Mouse (Mus musculus) embryonic facial prominence, embryonic 12.5 days (tissue): ENCODE results near the gene Supv3l1. TPM values are rescaled to one million over a fixed set of nuclear protein-coding genes. Genes with fewer than 3 reads are reported as not detected.
A peak's percentile ranks its signal among the peaks of the same experiment; 100 is the strongest.
"Not testable (repeated sequence)": the region's sequence is repeated elsewhere in the genome, so short reads cannot be mapped to it uniquely, and the experiment has no call there.

Experiments used
- ATAC-seq: fragments of 200-750 bp; cut with Nextera tagmentation; 2 replicates; pipeline ENCODE4 v1.8.0; 2017; ENCODE audit not compliant: insufficient number of reproducible peaks, insufficient read depth, low FRiP score, low TSS enrichment
- H3K27ac ChIP-seq: fragments of 300-500 bp; sonication (generic); 2 replicates; pipeline ENCODE4 v1.5.1; 2016; ENCODE audit warnings: mild to moderate bottlenecking
- H3K27me3 ChIP-seq: fragments of 300-500 bp; sonication (generic); 2 replicates; pipeline ENCODE4 v1.6.1; 2016; ENCODE audit warnings: mild to moderate bottlenecking, moderate library complexity
- H3K36me3 ChIP-seq: fragments of 300-500 bp; sonication (generic); 2 replicates; pipeline ENCODE4 v1.6.1; 2016; ENCODE audit warnings: mild to moderate bottlenecking
- H3K4me1 ChIP-seq: fragments of 300-500 bp; sonication (generic); 2 replicates; pipeline ENCODE4 v1.6.1; 2016
- H3K4me2 ChIP-seq: fragments of 300-500 bp; sonication (generic); replicated peaks from 2 replicates; pipeline ENCODE4 v1.6.1; 2016; ENCODE audit warnings: mild to moderate bottlenecking, moderate library complexity
- H3K4me3 ChIP-seq: fragments of 300-500 bp; sonication (generic); 2 replicates; pipeline ENCODE4 v1.5.1; 2016; ENCODE audit warnings: mild to moderate bottlenecking
- H3K9ac ChIP-seq: fragments of 300-500 bp; sonication (generic); 2 replicates; pipeline ENCODE4 v1.6.1; 2016; ENCODE audit warnings: mild to moderate bottlenecking, moderate library complexity
- H3K9me3 ChIP-seq: fragments of 300-500 bp; sonication (generic); 2 replicates; pipeline ENCODE4 v1.6.1; 2016; ENCODE audit warnings: mild to moderate bottlenecking, moderate library complexity
- WGBS: fragments of 180-500 bp; shearing (Covaris S2); methylation state at CpG from one replicate; pipeline ENCODE4 v1.1.7; 2016; 5-methylcytosine and 5-hydroxymethylcytosine counted together
- polyA plus RNA-seq: library from polyadenylated mRNA; unstranded; fragments of >200 nt; fragmentation: Nextera tagmentation; extraction: Ambion mirVana; gene quantifications from 2 replicates; pipeline ENCODE4 v1.2.1, GENCODE M21; 2016

The Supv3l1 gene
- polyA plus RNA-seq, 1 experiment from 2014 or later, result 28.4 TPM

GRCm38 (mm10) chr10:62461321-62461720 lies 11.8 kb upstream of the Supv3l1 start:
- Histone ChIP-seq H3K36me3 (peaks cover 58% of the 10 kb centered on the region), H3K4me2 (no peak overlapping the region), H3K4me3 (no peak overlapping the region), H3K9ac (no peak overlapping the region), H3K27me3 (no peaks in the 10 kb centered on the region), H3K9me3 (no peaks in the 10 kb centered on the region), H3K4me1 (no peaks in the 10 kb centered on the region), H3K27ac (no peak overlapping the region)
- ATAC-seq, result no peak

- H3K9ac ChIP-seq, H3K27ac ChIP-seq, H3K4me2 ChIP-seq, H3K4me3 ChIP-seq, H3K27me3 ChIP-seq, H3K9me3 ChIP-seq, ATAC-seq: not testable (repeated sequence)
- peaks cover 18% of the 10 kb centered on the region for H3K36me3 ChIP-seq
- H3K4me1 ChIP-seq, result peaks cover 12% of the 10 kb centered on the region
- 70% methylated on average over 11 of the region's 11 CpGs for WGBS
Observed at GRCm38 (mm10) chr10:62452001-62452400, 2.5 kb upstream of the Supv3l1 start.

GRCm38 (mm10) chr10:62450280-62450640 lies 722 bp upstream of the Supv3l1 start:
- Histone ChIP-seq H3K27ac (peak overlapping the region; percentile 76), H3K27me3 (no peaks in the 10 kb centered on the region), H3K4me2 (peak overlapping the region; percentile 73), H3K4me1 (peaks cover 12% of the 10 kb centered on the region), H3K4me3 (peak overlapping the region; percentile 95), H3K9me3 (no peaks in the 10 kb centered on the region), H3K36me3 (peaks cover 24% of the 10 kb centered on the region), H3K9ac (peak overlapping the region; percentile 93)
- no peak for ATAC-seq
- WGBS, result 36% methylated on average over 18 of the region's 18 CpGs

GRCm38 (mm10) chr10:62430427-62430826 lies 19.1 kb downstream of the Supv3l1 start:
- H3K36me3 ChIP-seq, result peaks cover 76% of the 10 kb centered on the region
- peaks cover 2% of the 10 kb centered on the region for H3K4me1 ChIP-seq
- no peaks in the 10 kb centered on the region for H3K27me3 ChIP-seq
- no peaks in the 10 kb centered on the region for H3K9me3 ChIP-seq
- H3K9ac ChIP-seq, result no peak overlapping the region
- H3K27ac ChIP-seq, result no peak overlapping the region
- no peak overlapping the region for H3K4me3 ChIP-seq
- ATAC-seq, result no peak
- 93% methylated on average over 5 of the region's 5 CpGs for WGBS
- no peak overlapping the region for H3K4me2 ChIP-seq

GRCm38 (mm10) chr10:62425081-62425871 lies 24.3 kb downstream of the Supv3l1 start:
- no peaks in the 10 kb centered on the region for H3K27me3 ChIP-seq
- no peak overlapping the region for H3K9ac ChIP-seq
- H3K36me3 ChIP-seq, result peaks cover 27% of the 10 kb centered on the region
- ATAC-seq, result no peak
- 46% methylated on average over 9 of the region's 9 CpGs for WGBS
- peaks cover 5% of the 10 kb centered on the region for H3K4me1 ChIP-seq
- H3K4me2 ChIP-seq, result no peak overlapping the region
- no peaks in the 10 kb centered on the region for H3K9me3 ChIP-seq
- no peak overlapping the region for H3K4me3 ChIP-seq
- H3K27ac ChIP-seq, result peak overlapping the region; percentile 55

- no peak for ATAC-seq
Observed at GRCm38 (mm10) chr10:62422255-62422654, 27.3 kb downstream of the Supv3l1 start, which contains the start of gene Hkdc1. Gene Hkdc1 (minus strand): TSS chr10:62422491.

GRCm38 (mm10) chr10:62421127-62421526 lies 28.4 kb downstream of the Supv3l1 start:
- 88% methylated on average over 3 of the region's 3 CpGs for WGBS
- no peaks in the 10 kb centered on the region for H3K9me3 ChIP-seq
- H3K4me3 ChIP-seq, result no peak overlapping the region
- H3K4me1 ChIP-seq, result peaks cover 5% of the 10 kb centered on the region
- H3K27ac ChIP-seq, result no peak overlapping the region
- H3K4me2 ChIP-seq, result no peak overlapping the region
- no peaks in the 10 kb centered on the region for H3K27me3 ChIP-seq
- no peak overlapping the region for H3K9ac ChIP-seq
- no peak for ATAC-seq
- no peaks in the 10 kb centered on the region for H3K36me3 ChIP-seq

More at GRCm38 (mm10) chr10:62422255-62422654, 27.3 kb downstream of the Supv3l1 start, which contains the start of gene Hkdc1:
- no peak within 1 kb of the TSS for H3K4me3 ChIP-seq
- peak within 1 kb of the TSS; percentile 24; the same call in 1 of the 2 replicates for H3K9ac ChIP-seq
- peaks cover 5% of the 10 kb centered on the region for H3K4me1 ChIP-seq
- no peak within 1 kb of the TSS for H3K27ac ChIP-seq
- H3K36me3 ChIP-seq, result no peaks in the 10 kb centered on the region
- no peaks in the 10 kb centered on the region for H3K27me3 ChIP-seq
- H3K4me2 ChIP-seq, result peak within 1 kb of the TSS; percentile 29
- WGBS, result 20% methylated on average over 15 of the region's 15 CpGs
- no peaks in the 10 kb centered on the region for H3K9me3 ChIP-seq

GRCm38 (mm10) chr10:62420399-62420798 lies 29.1 kb downstream of the Supv3l1 start:
- Histone ChIP-seq H3K27me3 (no peaks in the 10 kb centered on the region), H3K36me3 (no peaks in the 10 kb centered on the region), H3K9ac (no peak overlapping the region), H3K4me1 (peaks cover 3% of the 10 kb centered on the region), H3K9me3 (no peaks in the 10 kb centered on the region), H3K4me3 (no peak overlapping the region), H3K4me2 (no peak overlapping the region), H3K27ac (no peak overlapping the region)
- ATAC-seq, result no peak
- WGBS, result 69% methylated on average over 6 of the region's 6 CpGs

- no peak overlapping the region for H3K4me2 ChIP-seq
- no peaks in the 10 kb centered on the region for H3K4me1 ChIP-seq
- no peak for ATAC-seq
- WGBS, result 59% methylated on average over 5 of the region's 5 CpGs
- H3K9me3 ChIP-seq, result no peaks in the 10 kb centered on the region
- no peaks in the 10 kb centered on the region for H3K36me3 ChIP-seq
- no peak overlapping the region for H3K4me3 ChIP-seq
- H3K27ac ChIP-seq, result no peak overlapping the region
- H3K9ac ChIP-seq, result no peak overlapping the region
- H3K27me3 ChIP-seq, result no peaks in the 10 kb centered on the region
Observed at GRCm38 (mm10) chr10:62419422-62419821, 30.1 kb downstream of the Supv3l1 start.

GRCm38 (mm10) chr10:62418831-62419356 lies 30.6 kb downstream of the Supv3l1 start:
- no peaks in the 10 kb centered on the region for H3K9me3 ChIP-seq

GRCm38 (mm10) chr10:62413606-62413982 lies 35.9 kb downstream of the Supv3l1 start:
- H3K4me1 ChIP-seq, result peaks cover 7% of the 10 kb centered on the region; the same call in 1 of the 2 replicates
- H3K4me3 ChIP-seq, result no peak overlapping the region
- H3K36me3 ChIP-seq, result no peaks in the 10 kb centered on the region
- 38% methylated on average over 4 of the region's 4 CpGs for WGBS
- H3K27me3 ChIP-seq, result peaks cover 3% of the 10 kb centered on the region; the same call in 1 of the 2 replicates
- H3K9me3 ChIP-seq, result no peaks in the 10 kb centered on the region
- no peak overlapping the region for H3K27ac ChIP-seq
- H3K9ac ChIP-seq, result no peak overlapping the region
- no peak overlapping the region for H3K4me2 ChIP-seq
- no peak for ATAC-seq

More at GRCm38 (mm10) chr10:62418831-62419356, 30.6 kb downstream of the Supv3l1 start:
- Histone ChIP-seq H3K36me3 (no peaks in the 10 kb centered on the region), H3K9ac (no peak overlapping the region), H3K4me3 (no peak overlapping the region), H3K4me1 (no peaks in the 10 kb centered on the region), H3K27me3 (no peaks in the 10 kb centered on the region), H3K27ac (no peak overlapping the region), H3K4me2 (no peak overlapping the region)
- 52% methylated on average over 7 of the region's 7 CpGs for WGBS
- ATAC-seq, result no peak
